Mouse (Mus musculus) embryonic facial prominence, embryonic 13.5 days (tissue): ENCODE data around the gene Plekha8. TPM values are rescaled to one million over a fixed set of nuclear protein-coding genes. Genes with fewer than 3 reads are reported as not detected.

Source experiments
- ATAC-seq: fragments of 200-750 bp; cut with Nextera tagmentation; 2 replicates; pipeline ENCODE4 v1.8.0; 2017; ENCODE audit warnings: low read depth; ENCODE audit not compliant: insufficient number of reproducible peaks, insufficient read depth, low FRiP score, low TSS enrichment
- H3K27ac ChIP-seq: fragments of 300-500 bp; sonication (generic); 2 replicates; pipeline ENCODE4 v1.5.1; 2015; ENCODE audit warnings: moderate library complexity, mild to moderate bottlenecking, inconsistent platforms
- H3K27me3 ChIP-seq: fragments of 300-500 bp; sonication (generic); 2 replicates; pipeline ENCODE4 v1.6.1; 2015; ENCODE audit warnings: mild to moderate bottlenecking, inconsistent platforms
- H3K36me3 ChIP-seq: fragments of 300-500 bp; sonication (generic); 2 replicates; pipeline ENCODE4 v1.6.1; 2015; ENCODE audit warnings: mild to moderate bottlenecking, inconsistent platforms
- H3K4me1 ChIP-seq: fragments of 300-500 bp; sonication (generic); 2 replicates; pipeline ENCODE4 v1.6.1; 2015; ENCODE audit warnings: inconsistent platforms
- H3K4me2 ChIP-seq: fragments of 300-500 bp; sonication (generic); 2 replicates; pipeline ENCODE4 v1.6.1; 2015; ENCODE audit warnings: moderate library complexity, mild to moderate bottlenecking, inconsistent platforms
- H3K4me3 ChIP-seq: fragments of 300-500 bp; sonication (generic); 2 replicates; pipeline ENCODE4 v1.5.1; 2015; ENCODE audit warnings: mild to moderate bottlenecking, inconsistent platforms
- H3K9ac ChIP-seq: fragments of 300-500 bp; sonication (generic); 2 replicates; pipeline ENCODE4 v1.6.1; 2015; ENCODE audit warnings: mild to moderate bottlenecking, inconsistent platforms
- H3K9me3 ChIP-seq: fragments of 300-500 bp; sonication (generic); 2 replicates; pipeline ENCODE4 v1.6.1; 2016; ENCODE audit warnings: inconsistent platforms
- WGBS: fragments of 180-500 bp; shearing (Covaris S2); methylation state at CpG from one replicate; pipeline ENCODE4 v1.1.7; 2015; ENCODE audit warnings: mixed read lengths; 5-methylcytosine and 5-hydroxymethylcytosine counted together
- polyA plus RNA-seq: library from polyadenylated mRNA; unstranded; fragments of >200 nt; fragmentation: Nextera tagmentation; extraction: Ambion mirVana; gene quantifications from 2 replicates; pipeline ENCODE4 v1.2.1, GENCODE M21; 2015

Plekha8 gene
- polyA plus RNA-seq, 1 experiment from 2014 or later = 12.0 TPM

DNA sequence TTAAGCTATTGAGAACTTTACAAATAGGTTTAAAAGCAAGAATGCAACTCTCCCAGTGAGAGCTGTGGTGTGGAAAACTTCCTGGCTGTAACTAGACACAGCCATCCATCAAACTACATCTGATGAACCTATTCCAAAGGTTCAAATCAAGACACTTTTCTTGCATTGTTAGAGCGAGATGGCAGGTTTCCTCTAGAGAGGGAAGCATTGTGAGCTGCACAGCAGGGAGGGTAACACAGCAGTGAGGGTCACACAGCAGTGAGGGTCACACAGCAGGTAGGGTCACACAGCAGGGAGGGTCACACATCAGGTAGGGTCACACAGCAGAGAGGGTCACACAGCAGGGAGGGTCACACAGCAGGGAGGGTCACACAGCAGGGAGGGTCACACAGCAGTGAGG is 6.7 kb upstream of the Plekha8 start:
- H3K27ac ChIP-seq = no peak overlapping the region
- no peak overlapping the region for H3K4me3 ChIP-seq
- H3K27me3 ChIP-seq = no peaks in the 10 kb centered on the region
- H3K4me2 ChIP-seq = no peak overlapping the region
- H3K36me3 ChIP-seq = peaks cover 9% of the 10 kb centered on the region; the same call in 1 of the 2 replicates
- WGBS = 71% methylated on average over 1 of the region's 1 CpGs
- H3K4me1 ChIP-seq = peaks cover 17% of the 10 kb centered on the region
- H3K9me3 ChIP-seq = no peaks in the 10 kb centered on the region
- no peak overlapping the region for H3K9ac ChIP-seq
- ATAC-seq = no peak

DNA sequence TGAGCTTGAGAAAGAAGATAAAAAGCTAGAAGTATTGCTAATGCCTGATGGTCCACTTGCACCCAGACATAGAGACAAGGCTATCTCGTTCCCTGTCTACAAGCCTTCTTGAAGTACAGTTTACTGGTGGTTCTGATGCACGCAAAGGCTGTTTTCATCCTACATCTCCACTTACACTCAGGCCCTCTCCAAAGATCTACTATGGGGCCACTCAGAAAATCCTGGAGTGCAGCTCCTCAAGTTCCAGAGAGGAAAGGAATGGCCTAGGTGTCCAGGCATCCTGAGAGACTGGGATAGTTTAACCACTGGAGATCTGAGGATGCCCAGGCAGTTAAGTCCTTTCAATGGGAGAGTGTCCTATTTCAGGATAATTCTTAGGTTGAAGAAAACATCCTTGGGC is 4.2 kb upstream of the Plekha8 start:
- Histone ChIP-seq H3K27me3 (no peaks in the 10 kb centered on the region), H3K9me3 (no peaks in the 10 kb centered on the region), H3K4me1 (peaks cover 27% of the 10 kb centered on the region), H3K36me3 (no peaks in the 10 kb centered on the region), H3K4me2 (peak overlapping the region; percentile 71; the same call in 1 of the 2 replicates), H3K27ac (no peak overlapping the region), H3K9ac (no peak overlapping the region), H3K4me3 (no peak overlapping the region)
- ATAC-seq = no peak
- 93% methylated on average over 2 of the region's 2 CpGs for WGBS

- peak overlapping the region; percentile 71 for H3K4me2 ChIP-seq
- H3K4me1 ChIP-seq = peaks cover 38% of the 10 kb centered on the region
- no peak overlapping the region for H3K27ac ChIP-seq
- peak overlapping the region; percentile 36 for H3K4me3 ChIP-seq
- H3K36me3 ChIP-seq = no peaks in the 10 kb centered on the region
- H3K27me3 ChIP-seq = no peaks in the 10 kb centered on the region
- H3K9ac ChIP-seq = peak overlapping the region; percentile 57
- no peaks in the 10 kb centered on the region for H3K9me3 ChIP-seq
- 34% methylated on average over 6 of the region's 6 CpGs for WGBS
- ATAC-seq = no peak
Measured at GRCm38 (mm10) chr6:54591778-54592177, 3.1 kb upstream of the Plekha8 start.

DNA sequence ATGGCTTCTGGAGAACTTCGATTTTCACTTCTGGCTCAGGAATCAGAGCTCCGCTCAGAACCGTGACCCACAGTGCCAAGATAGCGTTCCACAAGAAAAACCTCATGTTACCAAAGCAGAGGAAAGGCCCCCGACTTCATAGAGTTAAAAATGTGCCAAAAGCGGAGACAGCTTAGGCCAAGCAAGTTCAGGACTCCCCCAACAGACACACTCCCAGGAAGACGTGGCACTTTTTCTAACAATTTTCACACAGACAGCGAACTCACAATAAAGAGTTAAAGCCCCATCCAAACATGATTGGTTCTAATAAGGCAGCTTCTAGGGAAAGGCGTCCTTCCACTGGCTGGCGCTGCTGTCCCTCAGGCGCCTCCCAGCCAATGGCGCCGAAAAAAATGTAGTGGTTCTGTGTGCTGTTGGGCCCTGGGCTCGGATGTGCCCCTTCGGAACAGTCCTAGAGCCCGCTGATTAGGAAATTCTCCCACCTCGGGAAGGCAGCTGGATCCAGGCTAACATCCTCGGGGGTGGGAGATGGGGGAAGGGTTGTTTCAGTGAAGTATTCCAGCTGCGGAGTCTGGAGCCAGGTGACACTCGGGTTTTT is 1.9 kb upstream of the Plekha8 start:
- Histone ChIP-seq H3K4me1 (peaks cover 44% of the 10 kb centered on the region), H3K4me2 (peak overlapping the region; percentile 71), H3K9ac (peak overlapping the region; percentile 77), H3K9me3 (no peaks in the 10 kb centered on the region), H3K4me3 (peak overlapping the region; percentile 61), H3K36me3 (no peaks in the 10 kb centered on the region), H3K27me3 (no peaks in the 10 kb centered on the region), H3K27ac (peak overlapping the region; percentile 74)
- WGBS = under 1% methylated on average over 20 of the region's 20 CpGs
- peak; percentile 81 for ATAC-seq

DNA sequence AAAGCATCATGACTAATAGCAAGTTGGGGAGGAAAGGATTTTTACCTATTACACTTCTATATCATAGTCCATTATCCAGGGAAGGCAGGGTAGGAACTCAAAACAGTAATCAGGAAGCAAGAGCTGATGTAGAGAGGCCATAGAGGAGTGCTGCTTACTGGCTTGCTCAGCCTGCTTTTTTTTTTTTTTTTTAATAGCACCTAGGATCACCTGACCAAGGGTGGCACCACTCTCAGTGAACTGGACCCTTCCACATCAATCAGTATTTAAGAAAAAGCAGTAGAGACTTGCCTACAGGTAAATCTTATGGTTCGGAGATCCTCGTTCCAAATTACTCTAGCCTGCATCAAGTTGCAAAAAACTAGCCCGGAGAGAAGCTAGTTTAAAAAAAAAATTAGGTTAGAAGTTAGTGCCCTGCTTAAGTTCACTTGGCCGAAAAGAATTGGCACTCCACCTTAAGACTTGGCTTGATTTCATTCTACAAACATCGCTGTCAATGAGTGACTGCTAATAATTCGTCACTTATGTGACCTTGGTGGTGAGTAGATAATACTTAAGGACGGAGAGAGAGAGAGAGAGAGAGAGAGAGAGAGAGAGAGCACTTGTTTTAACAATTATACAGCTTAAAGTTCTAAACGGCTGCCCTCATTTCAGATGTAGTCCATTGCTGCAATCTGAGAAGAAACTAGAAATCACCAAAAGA is 994 bp upstream of the Plekha8 start:
- Histone ChIP-seq H3K36me3 (no peaks in the 10 kb centered on the region), H3K9ac (0 out of 2 replicates have a peak overlapping the region, but pooled peaks have one; percentile 77), H3K4me1 (peaks cover 44% of the 10 kb centered on the region), H3K4me3 (peak overlapping the region; percentile 61), H3K4me2 (peak overlapping the region; percentile 71), H3K27ac (no peak overlapping the region; the same call in 1 of the 2 replicates), H3K9me3 (no peaks in the 10 kb centered on the region), H3K27me3 (no peaks in the 10 kb centered on the region)
- ATAC-seq = no peak
- WGBS = 47% methylated on average over 8 of the region's 8 CpGs

DNA sequence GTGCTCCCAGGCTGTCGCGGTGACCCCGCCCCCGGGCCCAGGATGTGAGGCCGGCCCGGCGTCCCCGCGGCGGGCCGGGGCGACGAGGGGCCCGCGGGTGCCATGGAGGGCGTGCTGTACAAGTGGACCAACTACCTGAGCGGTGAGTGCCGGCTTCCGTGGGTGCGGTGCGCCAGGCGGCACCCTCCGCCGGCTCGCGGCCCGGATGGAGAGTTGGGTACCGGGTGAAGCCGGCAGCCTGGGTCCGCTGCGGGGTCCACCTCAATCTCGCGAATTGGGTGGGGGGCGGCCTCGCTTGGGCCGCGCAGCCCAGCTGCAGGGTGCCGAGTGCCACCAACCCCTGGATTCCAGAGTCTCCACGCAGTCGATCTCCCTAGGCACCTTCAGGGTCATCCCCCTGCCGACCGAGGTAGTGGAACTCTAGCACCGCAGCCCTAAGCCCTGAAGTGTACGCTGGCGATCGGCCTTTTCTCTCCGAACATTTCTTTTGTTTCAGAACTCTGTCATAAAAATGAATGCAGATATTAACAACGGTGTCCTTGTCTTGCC is 493 bp downstream of the Plekha8 start:
- Histone ChIP-seq H3K4me1 (peaks cover 44% of the 10 kb centered on the region), H3K9me3 (no peaks in the 10 kb centered on the region), H3K9ac (peak overlapping the region; percentile 90), H3K27me3 (no peaks in the 10 kb centered on the region), H3K27ac (peak overlapping the region; percentile 64; the same call in 1 of the 2 replicates), H3K4me3 (peak overlapping the region; percentile 92), H3K4me2 (peak overlapping the region; percentile 74), H3K36me3 (no peaks in the 10 kb centered on the region)
- WGBS = under 1% methylated on average over 45 of the region's 48 CpGs
- no peak; the same call in none of the 2 replicates for ATAC-seq

- no peak within 1 kb of the TSS for H3K27ac ChIP-seq
- H3K4me3 ChIP-seq = peak within 1 kb of the TSS; percentile 92
- WGBS = 71% methylated on average over 4 of the region's 4 CpGs
- H3K4me1 ChIP-seq = peaks cover 27% of the 10 kb centered on the region
- H3K36me3 ChIP-seq = no peaks in the 10 kb centered on the region
- H3K4me2 ChIP-seq = peak within 1 kb of the TSS; percentile 74
- no peak for ATAC-seq
- no peaks in the 10 kb centered on the region for H3K9me3 ChIP-seq
- H3K9ac ChIP-seq = peak within 1 kb of the TSS; percentile 90; the same call in 1 of the 2 replicates
- H3K27me3 ChIP-seq = no peaks in the 10 kb centered on the region
Measured at GRCm38 (mm10) chr6:54597208-54597607, 2.3 kb downstream of the Plekha8 start, which contains the start of gene Fkbp14. Fkbp14 (minus strand) TSS chr6:54597308.

DNA sequence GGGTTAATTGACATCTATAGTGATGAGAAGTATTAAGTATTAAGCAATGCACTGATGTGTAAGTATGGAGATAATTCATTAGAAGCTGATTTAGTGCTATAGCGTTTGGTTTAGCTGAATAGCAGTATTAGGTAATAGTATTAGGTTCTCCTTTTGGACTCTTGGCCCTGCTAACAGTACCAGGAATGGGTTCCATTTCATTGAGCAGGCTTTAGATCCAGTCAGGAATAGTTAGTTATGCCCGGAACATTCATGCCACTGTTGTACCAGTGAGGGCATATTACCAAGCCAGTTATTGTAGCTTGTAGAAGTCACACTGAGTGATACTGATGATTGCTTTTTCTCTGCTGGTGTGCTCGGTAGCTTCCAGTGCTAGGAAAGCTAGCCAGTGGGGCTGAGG is 2.8 kb downstream of the Plekha8 start:
- Histone ChIP-seq H3K27me3 (no peaks in the 10 kb centered on the region), H3K4me1 (peaks cover 26% of the 10 kb centered on the region), H3K27ac (no peak overlapping the region), H3K4me3 (no peak overlapping the region), H3K4me2 (no peak overlapping the region), H3K36me3 (no peaks in the 10 kb centered on the region), H3K9me3 (no peaks in the 10 kb centered on the region), H3K9ac (no peak overlapping the region)
- 90% methylated on average over 3 of the region's 3 CpGs for WGBS
- ATAC-seq = no peak

- no peak overlapping the region for H3K4me2 ChIP-seq
- no peak overlapping the region for H3K9ac ChIP-seq
- WGBS = 85% methylated on average over 5 of the region's 5 CpGs
- H3K27me3 ChIP-seq = no peaks in the 10 kb centered on the region
- H3K4me3 ChIP-seq = no peak overlapping the region
- ATAC-seq = no peak
- H3K4me1 ChIP-seq = peaks cover 19% of the 10 kb centered on the region
- no peaks in the 10 kb centered on the region for H3K36me3 ChIP-seq
- no peak overlapping the region for H3K27ac ChIP-seq
- no peaks in the 10 kb centered on the region for H3K9me3 ChIP-seq
Measured at GRCm38 (mm10) chr6:54600681-54601347, 5.9 kb downstream of the Plekha8 start.

DNA sequence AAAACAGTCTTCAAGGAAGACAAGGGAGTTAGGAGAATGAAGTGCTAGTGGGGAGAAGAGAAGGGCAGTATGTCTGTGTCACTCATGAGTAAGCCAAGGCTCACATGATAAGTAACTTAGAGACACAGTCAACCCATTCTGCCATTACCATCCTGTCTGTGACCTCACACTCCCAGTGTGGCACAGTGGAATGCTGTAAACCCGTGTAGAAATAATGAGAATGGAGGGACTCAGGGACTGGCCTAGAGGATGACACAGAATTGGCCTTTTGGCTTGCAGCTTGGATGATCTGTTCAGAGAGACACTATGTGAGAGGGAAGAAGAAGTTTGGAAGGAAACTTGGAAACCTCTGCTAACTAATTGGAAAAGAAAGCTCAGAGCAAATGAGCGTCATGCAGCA is 8.0 kb downstream of the Plekha8 start:
- WGBS = 87% methylated on average over 2 of the region's 2 CpGs

DNA sequence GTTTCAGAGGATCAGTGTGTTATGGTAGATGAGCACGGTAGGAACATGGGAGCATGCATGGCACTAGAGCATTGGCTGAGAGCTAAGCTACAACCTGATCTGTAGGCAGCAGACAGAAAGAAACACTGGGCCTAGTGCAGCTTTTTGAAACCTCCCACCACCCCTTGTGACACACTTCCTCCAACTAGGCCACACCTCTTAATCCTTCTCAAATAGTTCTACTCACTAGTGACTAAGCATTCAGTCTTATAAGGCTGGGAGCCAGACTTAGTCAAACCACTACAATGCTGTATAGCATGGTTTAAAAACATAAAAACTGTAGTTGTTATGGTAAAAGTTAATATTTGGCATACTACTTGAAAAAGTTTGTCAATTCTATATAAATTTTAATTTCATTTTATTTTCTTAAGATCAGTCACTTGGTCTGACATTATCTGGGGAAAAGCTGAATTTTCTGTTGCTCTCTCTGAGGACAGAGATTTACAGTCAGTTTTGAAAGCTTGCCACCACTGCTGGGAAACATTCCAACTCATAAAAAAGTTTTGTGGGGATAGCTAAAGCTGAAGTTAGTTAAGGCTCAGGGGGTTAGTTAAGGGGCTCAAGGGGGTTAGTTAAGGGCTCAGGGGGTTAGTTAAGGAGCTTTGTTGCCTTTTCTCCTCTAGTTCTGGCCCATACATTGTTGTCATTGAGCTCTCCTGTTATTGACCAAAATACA is 9.2 kb downstream of the Plekha8 start:
- no peak overlapping the region for H3K4me2 ChIP-seq
- peaks cover 3% of the 10 kb centered on the region; the same call in 1 of the 2 replicates for H3K4me1 ChIP-seq
- H3K36me3 ChIP-seq = peaks cover 10% of the 10 kb centered on the region
- H3K9me3 ChIP-seq = 0 out of 2 replicates have a peak, but pooled peaks cover 3% of the 10 kb centered on the region
- 94% methylated on average over 1 of the region's 1 CpGs for WGBS
- H3K27ac ChIP-seq = no peak overlapping the region
- ATAC-seq = no peak
- H3K9ac ChIP-seq = no peak overlapping the region
- no peak overlapping the region for H3K4me3 ChIP-seq
- H3K27me3 ChIP-seq = no peaks in the 10 kb centered on the region

More for the DNA sequence above, 8.0 kb downstream of the Plekha8 start:
- H3K4me2 ChIP-seq = no peak overlapping the region
- no peaks in the 10 kb centered on the region for H3K27me3 ChIP-seq
- no peak for ATAC-seq
- no peak overlapping the region for H3K27ac ChIP-seq
- H3K4me3 ChIP-seq = no peak overlapping the region
- no peaks in the 10 kb centered on the region for H3K9me3 ChIP-seq
- H3K36me3 ChIP-seq = peaks cover 2% of the 10 kb centered on the region; the same call in 1 of the 2 replicates
- peaks cover 3% of the 10 kb centered on the region; the same call in 1 of the 2 replicates for H3K4me1 ChIP-seq
- H3K9ac ChIP-seq = no peak overlapping the region
